Mouse (Mus musculus): Measurements from ENCODE around the gene Spata21. TPM values are rescaled to one million over a fixed set of nuclear protein-coding genes. Genes with fewer than 3 reads are reported as not detected.

Gene Spata21
- polyA plus RNA-seq, 1 experiment from 2014 or later = not detected

DNA sequence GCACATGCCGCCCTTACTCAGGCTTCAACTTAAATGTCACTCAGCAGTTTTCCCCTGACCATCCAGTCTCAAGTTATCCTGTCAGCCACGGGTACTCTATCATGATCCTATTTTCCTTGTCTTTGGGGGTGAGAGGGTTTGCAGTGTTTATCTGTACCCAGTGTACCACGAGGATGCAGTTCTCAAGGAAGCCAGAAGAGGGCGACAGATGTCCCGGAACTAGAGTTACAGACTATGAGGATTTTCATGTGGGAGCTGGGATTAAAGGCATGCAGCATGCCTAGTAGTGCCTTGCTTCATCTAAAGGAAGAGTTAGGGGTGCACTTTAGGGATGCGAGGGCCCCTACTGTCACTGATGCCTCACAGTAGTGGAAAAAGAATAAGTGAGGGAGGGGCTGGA is 13.7 kb downstream of the Spata21 start:
- Histone ChIP-seq H3K27ac (no peak overlapping the region), H3K4me1 (replicated peaks) (peaks cover 1% of the 10 kb centered on the region; the same call in 1 of the 2 replicates), H3K4me3 (replicated peaks) (no peak overlapping the region), H3K9me3 (no peaks in the 10 kb centered on the region), H3K9ac (replicated peaks) (no peak overlapping the region), H3K4me2 (no peak overlapping the region), H3K27me3 (no peaks in the 10 kb centered on the region; the same call in 1 of the 2 replicates), H3K36me3 (no peaks in the 10 kb centered on the region)
- ATAC-seq (ENCODE audit: insufficient number of reproducible peaks, insufficient read depth, low FRiP score, low TSS enrichment, low read depth) = no peak
- 62% methylated on average over 6 of the region's 6 CpGs for WGBS

DNA sequence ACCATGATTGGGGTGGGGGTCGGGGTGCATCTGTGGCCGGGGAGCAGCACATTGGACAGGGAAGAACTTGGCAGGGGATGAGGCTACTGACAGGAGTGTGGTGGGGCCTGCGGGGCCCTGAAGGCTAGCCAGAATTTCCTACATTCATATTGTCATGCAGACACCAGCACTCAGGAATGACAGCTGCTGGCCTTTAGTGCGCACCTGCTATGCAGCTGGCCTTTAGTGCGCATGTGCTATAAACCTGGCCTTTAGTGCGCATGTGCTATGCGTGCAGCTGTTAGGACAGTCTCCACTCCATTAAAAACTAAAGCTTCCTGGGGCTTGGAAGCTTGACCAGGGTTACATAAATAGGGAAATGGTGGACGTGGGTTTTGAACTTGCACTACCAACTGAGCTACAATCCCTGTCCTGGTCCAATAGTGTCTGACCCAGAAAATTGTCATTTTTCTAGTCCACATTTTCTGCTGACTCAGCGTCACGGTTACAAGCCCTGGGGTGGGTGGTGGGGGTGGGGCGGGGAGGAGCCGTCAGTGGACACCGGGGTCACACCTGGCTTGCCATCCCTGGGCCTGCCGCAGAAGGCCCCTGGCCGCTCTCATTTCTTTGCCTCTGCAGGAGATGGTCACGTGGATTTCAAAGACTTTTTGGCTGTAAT is 18.5 kb downstream of the Spata21 start:
- WGBS = 76% methylated on average over 16 of the region's 16 CpGs
- Histone ChIP-seq H3K9me3 (peaks cover 10% of the 10 kb centered on the region; the same call in 1 of the 2 replicates), H3K4me3 (replicated peaks) (no peak overlapping the region), H3K27ac (0 out of 2 replicates have a peak overlapping the region, but pooled peaks have one; percentile 20), H3K4me1 (replicated peaks) (0 out of 2 replicates have a peak, but pooled peaks cover 3% of the 10 kb centered on the region), H3K27me3 (no peaks in the 10 kb centered on the region; the same call in 1 of the 2 replicates), H3K4me2 (no peak overlapping the region), H3K9ac (replicated peaks) (no peak overlapping the region), H3K36me3 (peaks cover 16% of the 10 kb centered on the region)
- ATAC-seq (ENCODE audit: insufficient number of reproducible peaks, insufficient read depth, low FRiP score, low TSS enrichment, low read depth) = no peak; the same call in 1 of the 2 replicates

DNA sequence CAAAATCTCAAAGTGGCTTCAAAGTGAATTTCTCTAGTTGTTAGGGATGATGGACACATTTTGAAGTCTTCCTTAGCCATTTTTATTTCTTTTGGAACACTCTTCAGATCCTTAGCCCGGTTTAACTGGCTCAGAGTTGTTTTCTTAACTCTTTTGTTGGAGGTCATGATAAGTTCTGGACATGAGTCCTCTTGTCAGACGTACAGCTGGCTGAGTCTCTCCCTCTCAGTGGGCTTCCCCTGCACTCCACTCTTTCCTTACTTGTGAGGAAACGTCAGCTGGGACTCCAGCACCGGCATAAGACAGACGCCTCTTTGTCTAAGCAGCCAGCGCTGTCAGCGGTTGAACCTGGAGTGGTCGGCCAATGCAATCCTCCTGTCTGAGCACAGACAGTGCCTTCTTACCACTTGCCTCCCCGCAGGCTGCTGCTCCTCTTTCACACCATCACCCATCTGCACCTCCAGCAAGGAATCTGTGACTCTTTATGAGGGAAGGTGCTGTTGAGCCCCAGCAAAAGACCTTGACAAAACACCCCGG is 20.1 kb downstream of the Spata21 start:
- Histone ChIP-seq H3K9me3 (peaks cover 10% of the 10 kb centered on the region; the same call in 1 of the 2 replicates), H3K4me2 (no peak overlapping the region), H3K4me3 (replicated peaks) (no peak overlapping the region), H3K27ac (peak overlapping the region; percentile 41; the same call in 1 of the 2 replicates), H3K36me3 (peaks cover 32% of the 10 kb centered on the region), H3K27me3 (no peaks in the 10 kb centered on the region), H3K9ac (replicated peaks) (no peak overlapping the region), H3K4me1 (replicated peaks) (0 out of 2 replicates have a peak, but pooled peaks cover 3% of the 10 kb centered on the region)
- 53% methylated on average over 10 of the region's 10 CpGs for WGBS
- ATAC-seq (ENCODE audit: insufficient number of reproducible peaks, insufficient read depth, low FRiP score, low TSS enrichment, low read depth) = no peak

DNA sequence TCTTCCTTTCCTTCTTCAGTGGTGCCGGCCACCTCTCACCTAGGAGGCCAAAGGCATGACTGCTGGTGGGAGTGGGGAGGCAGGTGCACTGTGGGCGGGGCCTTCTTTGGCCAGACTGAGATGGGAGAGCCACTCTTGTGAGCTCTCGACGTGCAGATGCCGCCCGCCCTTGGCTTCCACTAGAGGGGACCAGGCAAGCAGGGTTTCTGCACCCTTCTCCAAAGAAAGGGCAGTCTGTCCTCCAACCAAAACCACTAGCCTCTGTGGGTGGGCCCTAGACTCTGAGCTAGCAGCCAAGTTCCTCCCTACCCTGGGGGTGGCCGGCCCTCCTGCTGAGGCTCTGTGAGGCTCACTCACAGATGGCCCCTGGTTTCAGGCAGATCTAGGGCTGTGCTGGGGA is 25.7 kb downstream of the Spata21 start:
- ATAC-seq (ENCODE audit: insufficient number of reproducible peaks, insufficient read depth, low FRiP score, low TSS enrichment, low read depth) = no peak
- peaks cover 10% of the 10 kb centered on the region; the same call in 1 of the 2 replicates for H3K9me3 ChIP-seq
- WGBS = 78% methylated on average over 7 of the region's 7 CpGs
- H3K36me3 ChIP-seq = peaks cover 85% of the 10 kb centered on the region
- H3K4me3 ChIP-seq (replicated peaks) = no peak overlapping the region
- no peaks in the 10 kb centered on the region for H3K27me3 ChIP-seq
- H3K4me2 ChIP-seq = no peak overlapping the region
- H3K4me1 ChIP-seq (replicated peaks) = peaks cover 3% of the 10 kb centered on the region; the same call in 1 of the 2 replicates
- H3K27ac ChIP-seq = no peak overlapping the region
- H3K9ac ChIP-seq (replicated peaks) = no peak overlapping the region

DNA sequence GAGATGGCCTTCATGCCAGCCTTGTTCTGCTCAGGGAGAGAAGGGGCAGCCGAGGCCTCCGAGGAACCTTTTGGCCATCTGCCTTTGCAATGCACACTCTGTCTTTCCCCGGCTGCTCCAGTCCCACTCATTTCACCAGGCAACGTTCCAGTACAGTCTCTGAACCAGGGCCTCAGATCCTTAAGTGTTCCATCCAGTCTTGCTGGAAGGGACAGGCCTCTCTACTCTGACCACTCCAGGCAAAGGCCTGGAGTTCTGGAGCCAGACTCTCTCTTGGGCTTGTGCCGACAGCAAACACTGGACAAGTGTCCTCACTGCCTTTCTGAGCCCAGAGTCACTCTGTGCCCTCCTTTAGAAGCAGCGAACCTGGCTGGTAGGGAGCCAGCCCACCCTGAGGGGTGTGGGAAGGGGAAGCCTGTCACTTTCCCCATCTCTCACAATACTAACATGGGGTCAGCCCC is 26.4 kb downstream of the Spata21 start:
- no peak for ATAC-seq (ENCODE audit: insufficient number of reproducible peaks, insufficient read depth, low FRiP score, low TSS enrichment, low read depth)
- peaks cover 3% of the 10 kb centered on the region; the same call in 1 of the 2 replicates for H3K4me1 ChIP-seq (replicated peaks)
- no peak overlapping the region for H3K4me2 ChIP-seq
- peaks cover 92% of the 10 kb centered on the region for H3K36me3 ChIP-seq
- WGBS = 91% methylated on average over 6 of the region's 6 CpGs
- H3K27me3 ChIP-seq = no peaks in the 10 kb centered on the region
- no peak overlapping the region for H3K4me3 ChIP-seq (replicated peaks)
- no peak overlapping the region for H3K27ac ChIP-seq
- peaks cover 10% of the 10 kb centered on the region; the same call in 1 of the 2 replicates for H3K9me3 ChIP-seq
- no peak overlapping the region for H3K9ac ChIP-seq (replicated peaks)

DNA sequence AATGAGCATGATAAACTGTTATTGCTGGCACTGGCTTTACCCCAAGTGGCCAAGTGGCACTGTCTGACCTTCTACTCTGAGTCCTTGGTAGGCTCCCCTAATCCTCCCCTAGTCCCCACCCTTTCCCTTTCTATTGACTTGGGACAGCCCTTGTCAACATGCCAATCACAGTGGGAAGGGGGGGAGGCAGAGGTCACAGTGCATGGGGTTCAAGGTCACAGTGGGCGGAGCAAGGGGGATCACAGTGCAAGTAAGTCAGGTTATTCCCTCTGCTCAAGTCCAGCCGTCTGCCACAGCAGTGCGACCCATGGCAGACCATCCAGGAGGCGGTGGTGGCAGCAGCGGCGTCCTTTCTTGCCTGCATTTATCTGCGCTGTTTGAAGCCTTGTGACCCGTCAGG is 27.3 kb downstream of the Spata21 start:
- H3K4me2 ChIP-seq = no peak overlapping the region
- H3K9me3 ChIP-seq = peaks cover 7% of the 10 kb centered on the region; the same call in 1 of the 2 replicates
- peaks cover 89% of the 10 kb centered on the region for H3K36me3 ChIP-seq
- H3K4me3 ChIP-seq (replicated peaks) = no peak overlapping the region
- H3K27ac ChIP-seq = no peak overlapping the region
- no peaks in the 10 kb centered on the region for H3K27me3 ChIP-seq
- no peak overlapping the region for H3K9ac ChIP-seq (replicated peaks)
- WGBS = 83% methylated on average over 8 of the region's 8 CpGs
- H3K4me1 ChIP-seq (replicated peaks) = peaks cover 3% of the 10 kb centered on the region; the same call in 1 of the 2 replicates
- ATAC-seq (ENCODE audit: insufficient number of reproducible peaks, insufficient read depth, low FRiP score, low TSS enrichment, low read depth) = no peak

DNA sequence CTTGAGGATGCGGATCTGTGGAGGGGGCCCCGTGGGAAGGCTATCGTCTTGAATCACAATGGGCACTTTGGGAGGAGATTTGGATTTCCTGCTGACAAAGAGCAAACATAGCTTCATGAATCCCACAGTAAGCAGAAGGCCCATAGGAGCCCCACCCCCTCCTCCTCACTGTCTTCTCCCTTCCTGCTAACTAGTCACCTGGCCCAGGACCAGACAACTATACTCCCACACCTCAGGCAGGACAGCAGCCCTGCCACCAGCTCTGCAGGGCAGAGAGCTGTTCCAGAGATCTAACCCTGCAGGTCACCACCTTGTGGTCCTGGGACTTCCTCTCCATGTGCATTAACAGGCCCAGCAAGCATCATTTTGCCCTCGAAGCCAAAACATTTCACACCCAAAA is 30.6 kb downstream of the Spata21 start:
- ATAC-seq (ENCODE audit: insufficient number of reproducible peaks, insufficient read depth, low FRiP score, low TSS enrichment, low read depth) = no peak
- Histone ChIP-seq H3K4me2 (no peak overlapping the region), H3K27ac (no peak overlapping the region), H3K4me3 (replicated peaks) (no peak overlapping the region), H3K36me3 (peaks cover 61% of the 10 kb centered on the region), H3K27me3 (no peaks in the 10 kb centered on the region), H3K9me3 (no peaks in the 10 kb centered on the region), H3K9ac (replicated peaks) (no peak overlapping the region), H3K4me1 (replicated peaks) (peaks cover 5% of the 10 kb centered on the region; the same call in 1 of the 2 replicates)
- WGBS = 89% methylated on average over 4 of the region's 4 CpGs

DNA sequence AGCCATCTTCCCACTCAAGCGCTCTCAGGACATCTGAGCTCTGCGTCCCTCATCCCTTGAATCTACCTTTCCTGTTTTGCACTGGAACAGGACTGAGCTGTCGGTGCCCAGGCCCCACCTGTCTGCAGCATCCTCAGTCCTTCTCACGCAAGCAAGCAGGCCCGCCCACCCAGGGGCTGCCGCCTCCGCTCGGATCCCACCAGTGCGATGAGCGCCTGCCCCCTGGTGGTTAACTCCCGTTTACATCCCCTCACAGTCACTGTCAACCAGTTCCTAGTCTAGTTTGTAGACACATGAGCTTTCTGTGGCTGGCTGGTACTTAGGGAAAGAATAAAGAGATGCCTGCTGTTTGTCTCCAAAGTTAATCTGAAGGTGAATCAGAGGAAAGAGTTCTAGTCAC is 32.6 kb downstream of the Spata21 start:
- no peak for ATAC-seq (ENCODE audit: insufficient number of reproducible peaks, insufficient read depth, low FRiP score, low TSS enrichment, low read depth)
- Histone ChIP-seq H3K4me2 (no peak overlapping the region), H3K9ac (replicated peaks) (no peak overlapping the region), H3K9me3 (no peaks in the 10 kb centered on the region), H3K27me3 (no peaks in the 10 kb centered on the region), H3K36me3 (peaks cover 42% of the 10 kb centered on the region), H3K27ac (no peak overlapping the region), H3K4me1 (replicated peaks) (peaks cover 4% of the 10 kb centered on the region; the same call in 1 of the 2 replicates), H3K4me3 (replicated peaks) (no peak overlapping the region)
- whole genome bisulfite sequencing = 31% methylated on average over 11 of the region's 11 CpGs

DNA sequence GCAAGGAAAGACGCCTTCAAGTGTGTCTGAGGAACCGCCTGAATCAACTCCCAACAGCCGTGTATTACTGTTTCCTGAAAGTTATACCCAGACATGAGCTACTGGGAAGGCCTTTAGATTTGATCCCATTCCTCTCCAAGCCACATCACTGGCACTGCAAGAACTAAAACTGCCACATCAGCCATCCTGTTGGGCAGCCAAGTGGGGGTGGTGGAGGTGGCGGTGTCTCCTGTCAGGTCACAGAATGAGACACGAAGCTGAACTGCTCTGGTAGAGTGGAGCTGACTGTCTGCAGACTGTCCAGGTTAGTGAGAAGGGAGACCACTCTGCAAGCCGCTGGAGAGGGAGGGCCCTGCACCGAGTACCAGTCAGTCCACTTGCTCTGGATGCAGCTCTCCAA is 34.5 kb downstream of the Spata21 start:
- peaks cover 25% of the 10 kb centered on the region for H3K36me3 ChIP-seq
- no peak for ATAC-seq (ENCODE audit: insufficient number of reproducible peaks, insufficient read depth, low FRiP score, low TSS enrichment, low read depth)
- no peaks in the 10 kb centered on the region for H3K9me3 ChIP-seq
- peaks cover 4% of the 10 kb centered on the region; the same call in 1 of the 2 replicates for H3K4me1 ChIP-seq (replicated peaks)
- 83% methylated on average over 7 of the region's 7 CpGs for WGBS
- no peaks in the 10 kb centered on the region for H3K27me3 ChIP-seq
- H3K4me3 ChIP-seq (replicated peaks) = no peak overlapping the region
- no peak overlapping the region for H3K9ac ChIP-seq (replicated peaks)
- no peak overlapping the region for H3K4me2 ChIP-seq
- H3K27ac ChIP-seq = no peak overlapping the region

DNA sequence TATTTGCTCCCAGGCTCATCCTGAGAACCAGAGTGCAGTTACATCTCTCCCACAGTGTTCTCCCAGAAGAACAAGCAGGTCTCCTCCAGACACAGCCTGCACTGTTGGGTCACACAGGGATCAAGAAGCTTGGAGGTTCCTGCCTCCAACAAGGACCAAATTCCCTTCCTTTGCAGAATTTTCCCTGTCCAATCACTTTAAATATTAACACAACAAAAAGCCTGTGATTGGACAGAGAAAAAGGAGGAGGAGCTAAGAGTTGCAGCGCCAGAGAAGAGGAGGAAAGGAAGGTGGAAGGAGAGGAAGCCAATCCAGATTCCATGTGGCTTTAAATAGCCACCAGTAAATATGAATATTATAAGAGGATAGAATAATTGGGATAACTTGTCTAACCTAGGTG is 34.9 kb downstream of the Spata21 start:
- H3K27ac ChIP-seq = no peak overlapping the region
- no peaks in the 10 kb centered on the region for H3K27me3 ChIP-seq
- WGBS = 30% methylated on average over 1 of the region's 1 CpGs
- H3K9me3 ChIP-seq = no peaks in the 10 kb centered on the region
- H3K4me1 ChIP-seq (replicated peaks) = peaks cover 4% of the 10 kb centered on the region; the same call in 1 of the 2 replicates
- no peak overlapping the region for H3K4me2 ChIP-seq
- H3K9ac ChIP-seq (replicated peaks) = no peak overlapping the region
- H3K4me3 ChIP-seq (replicated peaks) = no peak overlapping the region
- peaks cover 21% of the 10 kb centered on the region for H3K36me3 ChIP-seq
- ATAC-seq (ENCODE audit: insufficient number of reproducible peaks, insufficient read depth, low FRiP score, low TSS enrichment, low read depth) = no peak

DNA sequence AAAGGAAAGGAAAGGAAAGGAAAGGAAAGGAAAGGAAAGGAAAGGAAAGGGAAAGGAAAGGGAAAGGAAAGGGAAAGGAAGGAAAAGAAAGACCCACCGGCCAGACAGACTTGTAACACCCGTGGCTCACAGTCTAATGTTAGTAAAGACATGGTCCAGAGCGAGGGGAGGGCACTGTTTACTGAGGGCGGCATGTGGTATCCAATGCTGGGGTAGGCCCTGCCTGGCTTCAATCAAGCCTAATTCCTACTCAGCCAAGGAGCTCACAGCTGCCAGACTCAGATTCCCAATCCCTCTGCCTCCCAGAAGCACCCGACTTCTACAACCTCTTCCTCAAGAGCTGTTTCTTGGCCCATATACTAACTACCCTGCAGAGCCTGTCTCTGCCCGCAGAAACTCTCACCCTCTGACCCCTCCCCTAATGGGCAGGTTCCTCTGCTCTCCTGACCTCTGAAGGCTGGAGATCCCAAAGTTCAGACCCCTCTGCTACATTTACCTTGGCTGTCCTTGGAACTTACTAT is 41.1 kb downstream of the Spata21 start:
- Histone ChIP-seq H3K4me2 (no peak overlapping the region), H3K4me1 (replicated peaks) (peaks cover 44% of the 10 kb centered on the region), H3K9me3 (no peaks in the 10 kb centered on the region), H3K27me3 (no peaks in the 10 kb centered on the region), H3K9ac (replicated peaks) (no peak overlapping the region), H3K36me3 (peaks cover 6% of the 10 kb centered on the region; the same call in 1 of the 2 replicates), H3K27ac (peak overlapping the region; percentile 29; the same call in 1 of the 2 replicates), H3K4me3 (replicated peaks) (no peak overlapping the region)
- 39% methylated on average over 6 of the region's 6 CpGs for WGBS
- no peak for ATAC-seq (ENCODE audit: insufficient number of reproducible peaks, insufficient read depth, low FRiP score, low TSS enrichment, low read depth)
